Mouse (Mus musculus) kidney, adult 11 months (tissue): Measurements from ENCODE around the gene Zfp964.
"Not testable (repeated sequence)": the region's sequence is repeated elsewhere in the genome, so short reads cannot be mapped to it uniquely, and the experiment has no call there.

Experiments
- DNase-seq: peaks from one replicate; pipeline ENCODE4 v3.0.0; 2022

The Zfp964 gene

DNA sequence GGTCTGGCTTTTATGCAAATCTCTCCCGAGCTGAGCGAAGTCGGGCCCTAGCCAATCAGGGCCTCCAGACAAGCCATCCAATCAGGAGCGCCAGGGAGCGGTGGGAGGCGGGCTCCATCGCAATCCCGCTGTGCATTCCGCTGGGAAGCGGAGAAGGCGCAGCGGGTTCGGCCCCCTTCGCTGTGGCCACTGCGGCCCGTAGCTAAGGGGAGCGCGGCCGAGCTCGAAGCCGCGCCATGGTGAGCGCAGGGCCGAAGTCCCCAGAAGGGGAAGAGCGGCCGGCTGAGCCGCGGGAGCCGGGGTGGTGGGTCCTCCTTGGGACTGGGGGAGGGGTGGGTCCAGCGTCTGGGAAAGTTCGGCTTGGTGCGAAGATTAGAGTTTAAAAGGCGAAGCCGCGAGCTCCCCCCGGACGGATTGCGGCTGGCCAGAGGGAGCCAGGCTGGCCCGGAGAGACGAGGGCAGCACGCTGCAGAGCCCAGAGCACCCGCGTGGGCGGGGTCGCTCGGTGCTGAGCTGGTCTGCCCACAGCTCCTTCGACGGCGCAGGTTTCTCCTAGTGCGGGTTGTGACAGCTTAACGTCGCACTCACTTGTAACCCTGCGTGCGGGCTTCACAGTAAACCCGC lies at the start of gene Zfp964:
TSS of gene Zfp964 (plus strand) at position 122 of the 624 bp plus-strand sequence.
- DNase-seq, result peak; percentile 93

DNA sequence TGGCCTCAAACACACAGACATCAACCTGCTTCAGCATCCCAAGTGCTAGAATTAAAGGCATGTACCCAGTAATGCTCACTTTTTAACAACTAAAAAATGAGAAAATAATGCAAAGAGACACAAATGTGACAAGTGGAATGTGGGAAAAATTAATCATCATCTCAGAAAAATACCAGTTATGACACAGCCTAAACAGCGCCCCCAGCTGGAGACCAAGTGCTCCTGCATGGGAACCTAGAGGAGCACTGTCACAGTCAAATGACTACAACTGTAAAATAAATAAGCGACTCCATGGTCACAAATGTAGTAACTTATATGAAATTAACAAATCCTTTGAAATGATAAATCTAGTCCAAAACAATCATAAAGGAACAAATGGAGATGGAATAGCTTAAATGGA lies 39.6 kb upstream of the Zfp964 start:
- no peak for DNase-seq

DNA sequence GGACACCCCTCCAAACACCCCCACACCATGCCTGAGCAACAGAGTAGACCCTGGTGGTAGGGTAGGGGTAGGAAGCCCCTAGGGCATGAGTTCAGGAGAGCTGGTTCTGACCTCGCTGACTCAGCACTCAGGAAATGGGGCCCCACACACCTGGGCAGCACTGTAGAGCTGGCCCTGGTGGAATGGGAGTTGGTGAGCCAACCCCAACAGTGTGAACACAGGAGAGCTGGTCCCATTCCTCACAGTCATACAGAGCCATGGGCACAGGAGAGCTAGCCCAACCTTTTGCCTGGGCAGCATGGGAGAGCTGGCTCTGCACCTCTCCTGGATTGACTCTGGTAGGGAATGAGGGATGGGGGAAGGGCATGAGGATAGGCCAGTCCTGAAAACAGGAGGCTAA lies 36.2 kb upstream of the Zfp964 start:
- DNase-seq, result no peak

DNA sequence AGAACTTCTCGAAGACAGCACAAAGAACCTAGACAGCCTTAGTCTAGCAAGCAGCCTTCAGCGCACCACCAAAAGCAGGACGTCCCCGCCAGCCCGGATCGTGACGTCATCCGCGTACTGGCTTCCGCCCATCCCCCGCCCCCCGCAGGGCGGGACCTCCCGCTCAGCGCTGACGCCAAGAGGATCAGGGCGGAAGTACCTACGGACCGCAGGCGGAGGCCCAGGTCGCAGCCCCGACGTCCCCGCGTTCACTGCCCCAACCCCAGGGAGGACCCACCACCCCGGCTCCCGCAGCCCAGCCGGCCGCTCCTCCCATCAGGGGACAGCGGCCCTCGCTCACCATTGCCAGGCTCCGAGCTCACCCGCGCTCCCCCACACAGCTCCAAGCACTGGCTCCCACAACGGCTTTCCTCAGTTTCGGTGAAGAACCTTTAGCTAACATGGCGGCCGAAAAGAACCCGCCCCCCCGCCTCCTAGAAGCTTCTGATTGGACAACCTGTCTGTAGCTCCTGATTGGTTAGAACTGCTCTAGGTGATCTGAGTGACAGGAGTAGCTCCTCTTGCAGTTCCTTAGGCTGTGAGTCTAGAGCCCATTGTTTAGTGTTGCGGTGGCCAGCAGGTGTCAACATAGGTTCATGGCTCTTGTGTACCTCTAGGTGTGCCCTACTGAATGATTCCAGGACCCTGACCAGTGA lies 29.0 kb upstream of the Zfp964 start, which contains the start of gene Zfp868:
TSS of gene Zfp868 (minus strand) at position 454 of the 695 bp plus-strand sequence.
- peak; percentile 97 for DNase-seq

DNA sequence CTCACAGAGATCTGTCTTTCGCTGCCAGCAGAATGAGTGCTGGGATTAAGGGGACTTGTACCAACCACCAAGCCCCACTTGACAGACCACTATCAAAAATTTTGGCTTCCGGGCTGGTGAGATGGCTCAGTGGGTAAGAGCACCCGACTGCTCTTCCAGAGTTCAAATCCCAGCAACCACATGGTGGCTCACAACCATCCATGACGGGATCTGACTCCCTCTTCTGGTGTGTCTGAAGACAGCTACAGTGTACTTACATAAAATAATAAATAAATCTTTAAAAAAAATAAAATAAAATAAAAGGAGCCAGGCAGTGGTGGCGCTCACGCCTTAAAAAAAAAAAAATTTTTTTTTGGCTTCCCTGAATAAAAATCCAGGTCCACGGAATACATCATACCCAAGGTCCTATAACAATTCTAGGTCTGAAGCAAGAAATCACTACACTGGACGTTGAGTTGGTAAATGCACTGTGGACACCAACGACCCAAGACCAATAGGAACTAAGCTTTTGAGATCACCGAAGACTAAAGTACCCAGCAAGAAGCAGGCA lies 396 bp upstream of the Zfp964 start:
- DNase-seq, result no peak

DNA sequence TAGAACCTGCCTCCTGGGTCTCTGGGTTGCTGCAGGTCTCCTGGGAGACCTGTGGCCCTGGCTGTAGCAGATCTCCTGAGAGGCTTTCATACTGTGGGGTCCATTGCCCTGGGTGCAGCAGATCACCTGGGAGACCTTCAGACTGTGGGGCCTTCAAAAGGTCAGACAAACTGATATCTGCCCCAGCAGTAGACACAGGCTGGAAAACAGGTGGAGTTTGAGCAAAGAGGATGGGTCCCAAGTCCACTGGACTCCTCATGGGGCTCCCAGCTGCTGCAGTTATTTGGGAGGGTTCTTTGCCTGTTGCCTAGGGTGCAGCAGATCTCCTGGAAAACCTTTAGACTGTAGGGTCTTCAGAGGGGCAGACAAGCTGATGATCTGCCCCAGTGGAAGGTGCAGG lies 7.0 kb downstream of the Zfp964 start:
- no peak for DNase-seq

DNA sequence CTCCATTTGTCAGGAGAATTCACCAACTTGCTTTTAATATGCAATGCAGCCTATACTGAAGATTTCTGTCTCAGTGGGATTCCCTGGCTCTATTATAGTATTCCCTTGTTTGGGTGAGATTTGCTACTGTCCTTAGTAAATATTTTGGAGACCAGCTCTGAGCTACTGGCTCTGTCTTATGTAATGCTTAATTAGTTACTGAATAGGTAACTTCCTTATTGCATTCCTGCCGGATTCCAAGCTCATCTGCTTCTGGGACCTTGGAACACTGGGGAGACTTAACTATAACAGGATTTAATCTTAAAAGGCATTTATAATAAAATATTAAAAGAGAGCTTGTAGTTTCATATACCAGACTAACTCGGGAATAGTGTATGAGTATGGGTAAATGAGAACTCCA lies 10.8 kb downstream of the Zfp964 start:
- DNase-seq, result peak; percentile 21

DNA sequence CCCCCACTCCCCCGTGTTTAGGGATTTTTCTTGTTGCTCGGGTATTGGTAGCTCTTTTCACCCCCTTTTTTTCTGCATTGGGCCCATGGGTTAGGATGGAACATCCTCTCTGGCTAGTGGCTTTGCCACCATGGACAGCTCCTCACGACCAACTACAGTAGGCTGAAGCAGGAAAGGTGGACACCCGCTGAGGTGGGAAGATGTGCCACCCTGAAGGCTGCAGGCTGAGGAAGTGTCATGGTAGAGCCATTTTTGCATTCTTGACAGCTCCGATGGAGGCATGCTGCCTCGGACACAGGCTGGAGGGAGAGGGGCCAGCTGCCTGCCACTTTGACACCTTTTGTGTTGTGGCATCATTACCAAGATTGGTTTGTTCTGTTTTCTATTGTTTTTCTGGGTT lies 47.5 kb downstream of the Zfp964 start:
- no peak for DNase-seq

DNA sequence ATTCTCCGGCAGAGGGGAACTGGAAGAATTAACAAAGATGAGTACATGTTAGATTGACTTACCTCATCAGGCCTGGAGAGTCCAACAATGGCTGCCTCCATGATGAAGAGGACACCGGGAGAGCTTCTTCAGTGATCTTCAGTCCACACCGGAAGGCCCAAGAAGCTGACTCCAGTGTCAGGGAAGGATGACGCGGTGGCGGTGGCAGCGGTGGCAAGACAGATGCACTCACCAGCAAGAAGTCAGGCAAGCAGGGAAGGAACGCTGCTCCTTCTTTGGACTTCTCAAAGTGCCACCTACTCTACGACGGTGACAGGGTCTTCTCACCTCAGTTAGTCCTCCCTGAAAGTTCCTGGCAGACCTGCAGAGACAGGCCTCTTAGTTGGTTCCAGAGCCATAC lies 56.3 kb downstream of the Zfp964 start, which contains the start of gene Zfp869:
TSS of gene Zfp869 (minus strand) at position 101 of the 400 bp plus-strand sequence.
- not testable (repeated sequence) for DNase-seq

DNA sequence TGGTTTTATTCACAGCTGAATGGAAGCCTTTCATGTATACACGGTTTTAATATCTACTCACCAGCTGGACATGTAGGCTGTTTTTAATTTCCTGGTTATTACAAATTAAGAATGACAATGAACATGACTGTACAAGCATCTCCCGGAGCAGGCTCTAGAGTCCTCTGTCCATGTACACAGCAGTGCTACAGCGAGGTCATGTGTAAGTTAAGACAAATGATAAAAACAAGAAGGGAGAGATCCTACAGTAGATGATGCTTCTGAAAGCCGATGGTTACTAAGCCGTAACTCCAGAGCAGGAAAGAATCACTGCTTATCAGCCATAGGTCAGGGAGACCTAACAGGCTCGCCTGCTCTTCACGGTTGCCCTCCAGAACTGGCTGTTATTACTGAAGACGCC lies 59.2 kb downstream of the Zfp964 start:
- no peak for DNase-seq

DNA sequence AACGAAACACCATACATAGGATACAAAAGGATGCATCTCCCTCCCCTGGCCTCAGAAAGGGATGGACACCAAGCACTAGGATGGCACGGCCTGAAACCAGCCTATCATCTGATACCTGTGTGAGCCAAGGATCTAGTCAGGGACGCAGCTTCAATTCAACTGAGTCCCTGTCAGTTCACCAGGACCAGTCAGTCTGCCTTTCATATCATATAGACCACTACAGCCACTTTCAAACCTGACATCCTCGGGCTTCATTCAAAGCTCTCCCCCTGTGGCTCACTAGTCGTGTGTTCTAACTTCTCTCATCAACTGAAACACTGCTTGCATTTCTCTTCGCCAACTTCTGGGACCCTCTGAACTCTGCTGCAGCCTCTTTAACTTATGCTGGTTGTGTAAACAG lies 61.1 kb downstream of the Zfp964 start:
- no peak for DNase-seq
